Mouse (Mus musculus) bone marrow macrophage, adult 2 months (primary cell): ENCODE measurements around the gene Pifo.

ENCODE experiments used
- CTCF ChIP-seq: IDR thresholded peaks from 2 replicates; pipeline ENCODE4 v1.5.1; 2012; ENCODE audit warnings: low read depth, mild to moderate bottlenecking, low read length, moderate library complexity
- POLR2A ChIP-seq: IDR thresholded peaks from 2 replicates; pipeline ENCODE4 v1.6.1; 2012; ENCODE audit warnings: mild to moderate bottlenecking, low read depth, low read length, borderline replicate concordance

DNA sequence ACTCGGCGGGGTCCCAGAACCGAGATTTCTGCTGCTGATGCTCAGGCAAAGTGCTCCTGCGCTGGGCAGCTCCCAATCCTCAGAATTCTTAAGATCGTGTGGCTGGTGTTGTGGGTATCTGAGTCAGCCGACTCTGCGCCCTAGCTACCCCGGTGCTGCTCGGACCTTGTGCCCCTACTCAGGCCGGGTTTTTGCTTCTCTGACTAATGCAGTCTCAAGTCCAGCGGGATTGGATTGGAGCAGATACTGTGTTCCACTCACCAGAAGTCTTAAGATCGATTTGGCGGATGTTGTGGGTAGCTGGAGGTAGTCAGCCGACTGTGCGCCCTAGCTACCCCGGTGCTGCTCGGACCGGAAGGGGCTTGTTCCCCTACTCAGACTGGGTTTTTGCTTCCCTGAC is 37.5 kb upstream of the Pifo start:
- no peak for TF ChIP-seq POLR2A
- TF ChIP-seq CTCF, result no peak
